Mouse (Mus musculus): ENCODE data around the gene Slpi. TPM values are rescaled to one million over a fixed set of nuclear protein-coding genes. Genes with fewer than 3 reads are reported as not detected.

The Slpi gene
- polyA plus RNA-seq, 1 experiment from 2014 or later = 0.31 TPM

- no peaks in the 10 kb centered on the region for H3K4me1 ChIP-seq (replicated peaks; ENCODE audit: control insufficient read depth, insufficient read depth, low read length)
- no peaks in the 10 kb centered on the region for H3K36me3 ChIP-seq (ENCODE audit: control insufficient read depth, insufficient read depth, low read length)
- no peaks in the 10 kb centered on the region for H3K27me3 ChIP-seq (ENCODE audit: control insufficient read depth, insufficient read depth, low read length)
- H3K27ac ChIP-seq (ENCODE audit: low read depth, low read length) = no peak overlapping the region
- H3K4me3 ChIP-seq (ENCODE audit: low read depth, low read length) = no peak overlapping the region
- no peak overlapping the region for H3K9ac ChIP-seq (ENCODE audit: low read length)
- ATAC-seq (replicated peaks; ENCODE audit: low FRiP score) (no peak), DNase-seq (ENCODE audit: low spot score) (no peak)
- 90% methylated on average over 15 of the region's 15 CpGs for WGBS
- H3K4me2 ChIP-seq (ENCODE audit: low read depth, low read length, severe bottlenecking) = no peak overlapping the region
- no peaks in the 10 kb centered on the region for H3K9me3 ChIP-seq (ENCODE audit: control insufficient read depth, low read length)
Measured at GRCm38 (mm10) chr2:164377478-164378426, 11.1 kb downstream of the Slpi start.

- H3K27ac ChIP-seq (ENCODE audit: low read depth, low read length) = no peak overlapping the region
- DNase-seq (ENCODE audit: low spot score) = no peak
- no peaks in the 10 kb centered on the region for H3K4me1 ChIP-seq (replicated peaks; ENCODE audit: control insufficient read depth, insufficient read depth, low read length)
- H3K27me3 ChIP-seq (ENCODE audit: control insufficient read depth, insufficient read depth, low read length) = no peaks in the 10 kb centered on the region
- 60% methylated on average over 4 of the region's 4 CpGs for WGBS
- no peak overlapping the region for H3K4me3 ChIP-seq (ENCODE audit: low read depth, low read length)
- no peak for ATAC-seq (replicated peaks; ENCODE audit: low FRiP score)
- H3K36me3 ChIP-seq (ENCODE audit: control insufficient read depth, insufficient read depth, low read length) = no peaks in the 10 kb centered on the region
- H3K9ac ChIP-seq (ENCODE audit: low read length) = no peak overlapping the region
- no peak overlapping the region for H3K4me2 ChIP-seq (ENCODE audit: low read depth, low read length, severe bottlenecking)
- no peaks in the 10 kb centered on the region for H3K9me3 ChIP-seq (ENCODE audit: control insufficient read depth, low read length)
Measured at GRCm38 (mm10) chr2:164373187-164373586, 15.7 kb downstream of the Slpi start.

- no peak overlapping the region for H3K4me3 ChIP-seq (ENCODE audit: low read depth, low read length)
- H3K9me3 ChIP-seq (ENCODE audit: control insufficient read depth, low read length) = no peaks in the 10 kb centered on the region
- no peak overlapping the region for H3K9ac ChIP-seq (ENCODE audit: low read length)
- no peaks in the 10 kb centered on the region for H3K4me1 ChIP-seq (replicated peaks; ENCODE audit: control insufficient read depth, insufficient read depth, low read length)
- DNase-seq (ENCODE audit: low spot score) (no peak), ATAC-seq (replicated peaks; ENCODE audit: low FRiP score) (no peak)
- H3K27me3 ChIP-seq (ENCODE audit: control insufficient read depth, insufficient read depth, low read length) = no peaks in the 10 kb centered on the region
- 44% methylated on average over 3 of the region's 3 CpGs for WGBS
- no peaks in the 10 kb centered on the region for H3K36me3 ChIP-seq (ENCODE audit: control insufficient read depth, insufficient read depth, low read length)
- H3K27ac ChIP-seq (ENCODE audit: low read depth, low read length) = no peak overlapping the region
- H3K4me2 ChIP-seq (ENCODE audit: low read depth, low read length, severe bottlenecking) = no peak overlapping the region
Measured at GRCm38 (mm10) chr2:164372408-164373053, 16.4 kb downstream of the Slpi start.

DNA sequence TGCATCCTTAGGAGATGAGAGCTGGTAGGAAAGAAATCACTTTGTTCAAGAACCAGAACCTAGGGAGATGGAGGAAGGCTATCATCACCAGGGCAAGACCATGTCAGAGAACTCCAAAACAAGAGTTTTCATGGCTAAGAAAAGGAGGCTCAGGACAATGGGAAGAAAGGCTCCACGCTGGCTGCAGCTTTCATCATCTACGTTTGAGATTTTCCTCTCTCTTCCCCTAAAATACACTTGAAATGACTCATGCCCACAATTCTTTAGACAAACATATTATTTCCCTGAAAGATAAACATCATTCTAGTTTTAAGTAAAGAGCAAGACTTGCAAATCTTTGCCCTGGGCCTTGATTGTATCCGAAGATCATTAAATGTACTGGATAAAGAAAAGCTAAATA is 17.5 kb downstream of the Slpi start:
- ATAC-seq (replicated peaks; ENCODE audit: low FRiP score) (no peak), DNase-seq (ENCODE audit: low spot score) (no peak)
- H3K9ac ChIP-seq (ENCODE audit: low read length) = no peak overlapping the region
- no peak overlapping the region for H3K27ac ChIP-seq (ENCODE audit: low read depth, low read length)
- no peaks in the 10 kb centered on the region for H3K27me3 ChIP-seq (ENCODE audit: control insufficient read depth, insufficient read depth, low read length)
- 85% methylated on average over 3 of the region's 3 CpGs for WGBS
- H3K4me2 ChIP-seq (ENCODE audit: low read depth, low read length, severe bottlenecking) = no peak overlapping the region
- no peaks in the 10 kb centered on the region for H3K4me1 ChIP-seq (replicated peaks; ENCODE audit: control insufficient read depth, insufficient read depth, low read length)
- no peak overlapping the region for H3K4me3 ChIP-seq (ENCODE audit: low read depth, low read length)
- H3K36me3 ChIP-seq (ENCODE audit: control insufficient read depth, insufficient read depth, low read length) = no peaks in the 10 kb centered on the region
- H3K9me3 ChIP-seq (ENCODE audit: control insufficient read depth, low read length) = no peaks in the 10 kb centered on the region

DNA sequence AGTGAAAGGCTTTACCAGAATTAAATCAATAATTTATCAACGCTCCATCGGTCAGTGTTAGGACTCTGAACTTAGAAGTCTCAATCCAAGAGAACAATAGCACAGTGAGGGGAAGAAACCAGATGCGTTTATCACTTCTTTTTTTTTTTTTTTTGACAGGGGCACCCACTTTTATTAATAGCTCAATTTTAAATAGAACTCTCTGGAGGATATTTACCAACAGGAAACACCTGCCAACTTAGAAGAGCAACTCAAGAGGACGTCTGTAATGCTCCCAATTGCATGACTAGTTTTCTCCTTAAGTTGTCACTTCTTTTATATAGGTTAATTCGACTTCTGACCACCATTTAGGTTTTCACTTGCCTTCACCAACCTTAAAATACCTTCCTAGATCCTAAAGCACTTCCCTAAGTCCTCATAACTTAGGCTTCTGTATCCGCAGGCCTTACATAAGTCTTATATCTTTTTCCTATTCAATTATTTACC is 20.2 kb downstream of the Slpi start:
- no peak overlapping the region for H3K27ac ChIP-seq (ENCODE audit: low read depth, low read length)
- 88% methylated on average over 6 of the region's 6 CpGs for WGBS
- H3K9me3 ChIP-seq (ENCODE audit: control insufficient read depth, low read length) = no peaks in the 10 kb centered on the region
- no peak overlapping the region for H3K4me3 ChIP-seq (ENCODE audit: low read depth, low read length)
- no peak overlapping the region for H3K4me2 ChIP-seq (ENCODE audit: low read depth, low read length, severe bottlenecking)
- H3K27me3 ChIP-seq (ENCODE audit: control insufficient read depth, insufficient read depth, low read length) = no peaks in the 10 kb centered on the region
- no peaks in the 10 kb centered on the region for H3K4me1 ChIP-seq (replicated peaks; ENCODE audit: control insufficient read depth, insufficient read depth, low read length)
- no peaks in the 10 kb centered on the region for H3K36me3 ChIP-seq (ENCODE audit: control insufficient read depth, insufficient read depth, low read length)
- no peak for ATAC-seq (replicated peaks; ENCODE audit: low FRiP score)
- no peak for DNase-seq (ENCODE audit: low spot score)
- no peak overlapping the region for H3K9ac ChIP-seq (ENCODE audit: low read length)

GRCm38 (mm10) chr2:164366947-164367346 is 21.9 kb downstream of the Slpi start:
- H3K4me3 ChIP-seq (ENCODE audit: low read depth, low read length) = no peak overlapping the region
- H3K4me2 ChIP-seq (ENCODE audit: low read depth, low read length, severe bottlenecking) = no peak overlapping the region
- no peak overlapping the region for H3K27ac ChIP-seq (ENCODE audit: low read depth, low read length)
- WGBS = 74% methylated on average over 3 of the region's 3 CpGs
- H3K9me3 ChIP-seq (ENCODE audit: control insufficient read depth, low read length) = no peaks in the 10 kb centered on the region
- H3K27me3 ChIP-seq (ENCODE audit: control insufficient read depth, insufficient read depth, low read length) = no peaks in the 10 kb centered on the region
- no peaks in the 10 kb centered on the region for H3K36me3 ChIP-seq (ENCODE audit: control insufficient read depth, insufficient read depth, low read length)
- ATAC-seq (replicated peaks; ENCODE audit: low FRiP score) = no peak
- no peak overlapping the region for H3K9ac ChIP-seq (ENCODE audit: low read length)
- no peaks in the 10 kb centered on the region for H3K4me1 ChIP-seq (replicated peaks; ENCODE audit: control insufficient read depth, insufficient read depth, low read length)
- no peak for DNase-seq (ENCODE audit: low spot score)

- Histone ChIP-seq H3K27me3 (ENCODE audit: control insufficient read depth, insufficient read depth, low read length) (no peaks in the 10 kb centered on the region), H3K27ac (ENCODE audit: low read depth, low read length) (no peak overlapping the region), H3K9me3 (ENCODE audit: control insufficient read depth, low read length) (no peaks in the 10 kb centered on the region), H3K4me1 (replicated peaks; ENCODE audit: control insufficient read depth, insufficient read depth, low read length) (no peaks in the 10 kb centered on the region), H3K9ac (ENCODE audit: low read length) (no peak overlapping the region), H3K36me3 (ENCODE audit: control insufficient read depth, insufficient read depth, low read length) (no peaks in the 10 kb centered on the region), H3K4me2 (ENCODE audit: low read depth, low read length, severe bottlenecking) (no peak overlapping the region), H3K4me3 (ENCODE audit: low read depth, low read length) (no peak overlapping the region)
- no peak for DNase-seq (ENCODE audit: low spot score)
- ATAC-seq (replicated peaks; ENCODE audit: low FRiP score) = no peak
- 30% methylated on average over 13 of the region's 13 CpGs for WGBS
Measured at GRCm38 (mm10) chr2:164360974-164361657, 27.8 kb downstream of the Slpi start.

DNA sequence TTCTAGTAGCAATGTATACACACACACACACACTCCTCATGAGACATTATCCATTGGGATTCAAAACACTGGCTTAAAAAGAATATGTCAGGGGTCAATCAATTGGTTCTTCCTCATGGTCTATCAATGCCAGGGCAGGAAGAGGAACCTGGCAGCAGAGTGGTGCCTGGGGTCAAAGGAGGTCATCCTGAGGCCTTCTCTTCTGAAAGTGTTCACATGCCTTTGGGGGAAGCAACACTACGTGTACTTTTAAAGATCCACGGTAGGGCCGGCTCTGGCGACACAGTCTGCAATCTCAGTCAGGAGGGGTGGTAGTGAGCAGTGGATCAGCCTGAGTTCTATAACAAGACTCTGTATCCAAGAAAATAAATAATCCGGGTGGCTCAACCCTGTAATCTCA is 29.2 kb downstream of the Slpi start:
- WGBS = 84% methylated on average over 5 of the region's 5 CpGs

More for the DNA sequence above, 29.2 kb downstream of the Slpi start:
- no peaks in the 10 kb centered on the region for H3K9me3 ChIP-seq (ENCODE audit: control insufficient read depth, low read length)
- no peak overlapping the region for H3K4me2 ChIP-seq (ENCODE audit: low read depth, low read length, severe bottlenecking)
- no peak overlapping the region for H3K27ac ChIP-seq (ENCODE audit: low read depth, low read length)
- no peak for DNase-seq (ENCODE audit: low spot score)
- no peak overlapping the region for H3K9ac ChIP-seq (ENCODE audit: low read length)
- H3K36me3 ChIP-seq (ENCODE audit: control insufficient read depth, insufficient read depth, low read length) = no peaks in the 10 kb centered on the region
- no peaks in the 10 kb centered on the region for H3K4me1 ChIP-seq (replicated peaks; ENCODE audit: control insufficient read depth, insufficient read depth, low read length)
- H3K4me3 ChIP-seq (ENCODE audit: low read depth, low read length) = no peak overlapping the region
- no peaks in the 10 kb centered on the region for H3K27me3 ChIP-seq (ENCODE audit: control insufficient read depth, insufficient read depth, low read length)
- no peak for ATAC-seq (replicated peaks; ENCODE audit: low FRiP score)
